Mouse (Mus musculus): ENCODE results near the gene Il2rb.

Il2rb gene

GRCm38 (mm10) chr15:78520112-78520715 is 25.1 kb upstream of the Il2rb start:
- no peak for DNase-seq (ENCODE audit: low spot score)

DNA sequence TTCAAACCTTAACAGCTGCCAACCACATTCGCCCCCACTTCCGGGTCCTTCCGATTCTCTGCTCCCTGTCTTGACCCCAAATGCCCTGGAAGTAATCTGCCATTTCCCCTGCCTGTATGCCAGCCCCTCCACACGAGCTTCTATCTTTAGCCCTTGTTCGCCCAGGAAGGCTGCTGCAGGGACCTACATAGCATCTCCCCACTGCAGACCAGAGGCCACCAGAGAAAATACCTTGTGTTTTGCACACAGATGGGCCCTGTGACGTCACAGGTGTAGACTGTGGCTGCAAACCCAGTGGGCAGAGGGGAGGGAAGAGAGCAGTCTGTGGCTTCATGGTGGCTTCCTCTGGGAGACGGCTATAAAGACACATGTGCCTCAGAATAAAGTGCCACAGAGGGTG is 23.1 kb upstream of the Il2rb start:
- no peak for DNase-seq (ENCODE audit: low spot score)

- DNase-seq (ENCODE audit: low spot score): no peak
Observed at GRCm38 (mm10) chr15:78515759-78516158, 20.7 kb upstream of the Il2rb start.

DNA sequence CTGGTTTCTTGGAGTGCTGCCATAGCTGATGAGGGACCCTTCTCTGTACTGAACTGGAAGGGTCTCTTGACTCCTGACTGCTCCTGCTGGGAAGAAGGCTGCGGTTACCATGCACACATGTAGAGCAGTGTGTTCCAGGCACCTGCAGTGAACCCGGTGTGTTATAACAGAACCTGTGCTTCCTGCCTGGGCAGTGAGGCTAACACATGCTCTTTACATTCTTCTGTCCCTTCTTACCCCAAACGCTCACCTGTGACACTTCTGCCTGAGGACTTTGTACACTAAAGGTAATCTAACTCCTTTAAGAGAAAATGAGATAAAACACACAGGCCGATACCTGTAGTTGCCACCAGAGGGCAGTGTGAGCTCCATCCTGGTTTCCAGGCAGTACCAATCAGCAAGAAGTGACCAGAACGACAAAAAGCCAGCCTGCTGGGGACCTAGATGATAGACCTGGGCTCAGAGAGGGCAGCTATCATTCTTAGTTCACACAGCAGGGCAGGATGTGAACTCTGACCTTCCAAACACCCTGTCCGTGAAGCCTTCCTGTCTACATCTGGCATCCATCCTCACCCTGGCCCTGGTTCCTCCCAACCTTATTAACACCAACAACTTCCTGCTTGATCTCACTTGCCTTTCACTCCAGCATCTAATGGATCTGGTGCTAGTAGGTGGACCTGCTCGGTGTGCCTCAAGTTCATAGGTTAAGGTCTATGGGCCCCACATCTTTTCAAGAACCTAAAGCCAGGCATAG is 19.5 kb upstream of the Il2rb start:
- DNase-seq (ENCODE audit: low spot score): peak; percentile 79

- no peak for DNase-seq (ENCODE audit: low spot score)
Observed at GRCm38 (mm10) chr15:78513019-78513418, 17.9 kb upstream of the Il2rb start.

DNA sequence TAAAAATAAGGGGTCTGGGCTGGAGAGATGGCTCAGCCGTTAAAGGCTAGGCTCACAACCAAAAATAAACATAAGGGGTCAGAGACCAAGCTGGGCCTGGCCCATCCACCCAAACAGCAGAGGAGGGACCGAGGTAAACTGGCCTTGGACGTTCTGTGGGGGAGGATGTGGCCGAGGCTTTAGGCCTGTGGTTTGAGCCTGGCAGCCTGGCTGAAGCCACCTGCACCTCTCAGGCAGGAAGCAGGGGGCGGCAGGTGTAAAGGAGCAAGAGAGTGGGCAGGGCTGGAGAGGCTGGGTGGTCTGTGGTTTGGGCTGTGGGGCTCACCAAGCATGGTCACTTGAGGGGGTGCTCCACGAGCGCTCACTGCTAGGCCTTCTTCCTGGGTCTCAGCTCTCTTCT is 16.9 kb upstream of the Il2rb start:
- no peak for DNase-seq (ENCODE audit: low spot score)

DNA sequence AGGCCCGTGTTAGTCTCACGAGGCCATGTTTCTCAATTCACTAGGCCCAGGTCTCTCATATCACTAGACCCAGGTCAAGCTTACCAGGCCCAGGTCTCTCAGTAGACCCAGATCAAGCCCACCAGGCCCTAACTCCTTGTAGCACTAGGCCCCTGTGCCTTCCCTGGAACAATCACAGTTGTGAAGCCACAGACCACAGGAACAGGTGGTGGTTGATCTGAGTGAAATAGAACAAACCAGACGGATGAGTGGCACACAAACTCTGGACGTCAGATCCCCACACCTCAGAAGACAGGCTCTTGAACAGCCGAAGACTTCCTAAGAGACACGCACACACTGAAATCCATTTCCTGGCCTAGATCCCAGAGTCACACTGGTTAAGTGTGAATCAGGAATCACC is 15.7 kb upstream of the Il2rb start:
- DNase-seq (ENCODE audit: low spot score): no peak

DNA sequence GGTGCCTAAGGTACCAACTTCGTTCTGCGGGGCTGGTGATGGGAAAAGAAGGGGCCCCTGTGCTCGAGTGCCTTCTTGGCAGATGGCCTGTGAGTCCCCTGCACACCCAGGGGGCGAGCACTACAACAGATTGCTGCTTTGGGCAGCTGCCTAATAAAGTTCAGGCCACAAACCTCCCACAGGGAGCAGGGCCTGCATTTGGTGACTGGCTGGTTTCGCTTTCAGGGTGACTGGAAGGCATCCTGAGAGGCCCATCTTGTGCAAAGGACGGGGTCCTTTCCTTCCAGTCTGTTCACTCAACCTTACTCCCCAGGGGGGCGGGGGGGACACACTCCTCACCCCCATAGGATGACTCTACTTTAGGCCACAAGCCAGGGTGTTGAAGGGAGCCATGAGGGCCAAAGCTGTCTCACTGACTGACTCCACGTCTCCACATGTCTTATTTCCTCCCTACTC is 15.1 kb upstream of the Il2rb start:
- no peak for DNase-seq (ENCODE audit: low spot score)

GRCm38 (mm10) chr15:78509297-78509899 is 14.3 kb upstream of the Il2rb start:
- no peak for DNase-seq (ENCODE audit: low spot score)

DNA sequence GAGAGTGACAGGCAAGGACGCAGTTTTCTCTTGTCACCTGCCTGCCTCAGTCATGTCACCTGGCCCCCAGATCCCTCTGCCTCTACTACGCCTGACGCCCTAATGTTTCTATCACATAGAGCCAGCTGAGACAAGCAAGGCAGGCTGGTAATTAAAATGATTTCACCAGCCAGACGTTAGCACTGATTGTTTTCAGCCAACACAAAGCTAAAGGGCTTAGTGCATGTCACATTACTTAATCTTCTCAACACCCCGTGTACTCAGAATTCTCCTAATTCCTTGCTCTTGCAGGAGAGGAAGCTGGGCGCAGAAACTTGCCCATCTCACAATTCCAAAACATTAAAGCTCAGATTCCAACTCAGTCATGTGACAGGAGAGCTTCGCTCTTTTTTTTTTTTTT is 13.4 kb upstream of the Il2rb start:
- no peak for DNase-seq (ENCODE audit: low spot score)

- no peak for DNase-seq (ENCODE audit: low spot score)
Observed at GRCm38 (mm10) chr15:78505541-78505940, 10.5 kb upstream of the Il2rb start.

DNA sequence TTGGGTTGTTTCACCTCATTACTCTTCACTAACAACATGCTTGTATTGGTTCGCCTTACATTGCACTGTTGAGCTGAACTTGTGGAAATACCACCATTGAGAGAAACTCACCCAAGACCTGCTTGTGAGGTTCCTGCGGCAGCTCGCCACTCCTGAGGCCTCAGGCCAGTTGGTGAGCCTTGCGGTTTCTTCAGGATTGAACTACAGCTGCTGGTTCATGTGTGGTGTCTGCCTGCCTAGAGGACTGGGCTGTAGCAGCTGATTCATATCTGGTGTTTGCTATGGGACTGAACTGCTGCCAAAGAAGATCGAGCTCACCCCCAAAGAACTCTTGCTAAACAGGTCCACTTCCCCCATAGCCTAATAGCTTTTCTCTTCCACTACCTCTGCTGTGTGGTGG is 9.7 kb upstream of the Il2rb start:
- no peak for DNase-seq (ENCODE audit: low spot score)

GRCm38 (mm10) chr15:78504013-78504412 is 8.9 kb upstream of the Il2rb start:
- no peak for DNase-seq (ENCODE audit: low spot score)

DNA sequence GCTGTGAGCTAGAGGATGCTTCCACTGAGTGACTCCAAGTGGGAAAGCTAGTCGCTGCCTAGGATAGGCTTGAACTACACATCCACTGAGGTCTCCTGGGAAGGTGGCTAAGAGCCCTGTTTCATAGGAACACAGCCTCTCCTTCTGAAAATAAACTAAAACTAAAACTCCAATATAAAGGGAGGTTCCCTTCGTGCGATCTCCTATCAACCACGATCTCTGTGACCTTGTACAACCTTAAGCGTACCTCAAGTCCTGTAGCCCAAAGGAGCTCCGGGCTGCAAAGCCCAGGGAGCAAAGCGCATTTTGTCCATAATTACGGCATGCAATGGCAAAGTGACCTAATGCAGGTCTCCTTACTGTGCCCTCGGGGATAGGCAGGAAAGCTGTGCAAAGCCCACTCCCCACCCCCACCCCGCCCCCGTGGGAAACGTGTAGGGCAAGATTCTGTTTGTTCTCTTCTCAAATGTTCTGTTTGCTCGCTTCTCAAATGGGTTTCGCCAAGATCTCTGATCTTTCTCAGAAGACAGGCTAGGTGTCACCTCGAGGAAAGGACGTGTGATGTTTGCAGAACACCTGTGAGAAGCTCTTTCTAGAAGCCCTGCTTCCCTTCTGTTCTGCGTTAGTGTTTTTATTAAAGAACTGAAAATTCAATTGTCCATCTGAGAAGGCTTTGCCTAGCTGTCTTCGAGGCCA is 7.5 kb upstream of the Il2rb start:
- no peak for DNase-seq (ENCODE audit: low spot score)

- DNase-seq (ENCODE audit: low spot score): no peak
Observed at GRCm38 (mm10) chr15:78493401-78494010, 1.6 kb downstream of the Il2rb start.

GRCm38 (mm10) chr15:78491301-78491700 is 3.8 kb downstream of the Il2rb start:
- no peak for DNase-seq (ENCODE audit: low spot score)

DNA sequence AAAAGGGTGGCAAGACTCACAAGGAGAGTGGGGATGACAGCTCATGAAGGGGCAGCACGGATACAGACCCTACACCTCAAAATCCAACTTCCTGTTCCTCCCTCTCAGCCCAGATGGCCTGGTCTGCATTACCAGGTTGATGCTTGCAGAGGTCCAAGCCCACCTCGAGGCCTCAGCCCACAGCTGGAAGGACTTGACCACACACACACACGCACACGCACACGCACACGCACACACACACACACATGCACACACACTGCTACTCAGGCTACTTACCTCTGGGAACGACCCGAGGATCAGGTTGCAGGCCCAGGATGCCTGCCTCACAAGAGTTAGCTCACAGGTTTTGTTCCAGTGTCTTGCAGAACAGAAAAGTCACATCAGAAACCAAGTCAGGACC is 5.2 kb downstream of the Il2rb start:
- no peak for DNase-seq (ENCODE audit: low spot score)

GRCm38 (mm10) chr15:78489248-78489647 is 5.8 kb downstream of the Il2rb start:
- DNase-seq (ENCODE audit: low spot score): no peak

DNA sequence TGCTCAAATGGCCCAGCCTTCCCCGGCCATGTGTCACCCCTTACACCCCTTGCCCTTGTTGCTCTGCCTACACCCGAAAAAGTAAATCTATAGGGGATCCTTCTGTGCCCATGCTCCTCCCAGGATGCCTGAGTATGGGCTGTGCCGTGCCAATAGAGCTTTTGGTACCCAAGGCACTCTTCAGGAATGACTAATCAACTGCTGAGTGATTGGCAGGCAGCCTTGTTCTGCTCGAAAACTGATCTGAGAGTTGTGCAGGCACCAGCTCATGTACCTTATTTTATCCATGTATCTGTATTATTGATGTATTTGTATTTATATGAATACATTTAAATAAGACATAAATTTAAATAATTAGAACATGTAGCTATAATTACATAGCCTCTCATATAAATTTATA is 8.0 kb downstream of the Il2rb start:
- no peak for DNase-seq (ENCODE audit: low spot score)

DNA sequence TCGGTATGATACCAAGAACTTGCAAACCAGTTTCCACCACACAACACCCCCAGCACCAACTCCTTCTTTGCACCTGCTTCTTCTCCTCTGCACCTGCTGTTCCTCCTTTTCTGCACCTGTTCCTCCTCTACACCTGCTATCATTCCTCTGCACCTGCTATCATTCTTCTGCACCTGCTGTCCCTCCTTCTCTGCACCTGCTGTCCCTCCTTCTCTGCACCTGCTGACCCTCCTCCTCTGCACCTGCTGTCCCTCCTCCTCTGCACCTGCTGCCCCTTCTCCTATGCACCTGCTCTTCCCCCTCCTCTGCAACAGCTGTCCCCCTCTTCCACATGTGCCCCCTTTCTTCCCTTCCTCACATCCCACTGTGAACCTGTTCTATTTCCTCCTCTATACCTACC is 8.5 kb downstream of the Il2rb start:
- no peak for DNase-seq (ENCODE audit: low spot score)

DNA sequence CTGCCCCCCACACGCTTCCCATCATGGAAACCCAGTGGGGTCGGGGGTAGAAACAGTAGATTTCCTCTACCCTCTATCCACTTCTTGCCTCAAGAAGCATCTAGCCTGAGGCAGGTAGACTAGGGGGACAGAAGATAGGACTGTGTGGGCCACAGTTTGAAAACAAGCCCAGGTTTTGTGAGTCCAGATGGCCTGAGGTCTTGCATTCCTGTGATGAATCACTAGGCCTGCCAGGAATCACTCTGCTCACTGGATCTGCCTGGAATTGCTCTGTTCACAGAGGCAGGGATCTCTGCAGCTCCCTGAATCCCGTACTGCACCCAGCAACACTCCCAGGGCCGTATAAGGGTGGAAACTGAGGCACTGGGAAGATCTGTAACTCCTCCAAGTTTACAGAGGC is 11.8 kb downstream of the Il2rb start:
- DNase-seq (ENCODE audit: low spot score): no peak

DNA sequence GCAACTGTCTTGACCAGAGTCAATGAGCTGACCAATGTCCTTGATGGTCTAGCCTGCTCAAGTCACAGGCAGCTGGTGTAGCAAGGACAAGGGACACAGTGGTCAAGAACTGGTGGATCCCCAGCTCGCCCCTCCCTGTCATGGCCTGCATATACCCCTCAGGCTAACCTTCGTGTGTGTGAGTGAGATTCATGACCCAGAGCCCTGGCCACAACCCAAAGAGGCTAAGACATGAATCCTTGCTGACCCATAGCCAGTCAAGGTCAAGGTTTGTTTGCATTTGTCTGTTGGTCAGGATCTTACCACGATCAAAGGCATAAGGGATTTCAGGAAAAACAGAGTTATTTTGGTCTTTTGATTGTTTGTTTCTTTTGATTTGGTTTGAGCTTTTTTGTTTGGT is 12.6 kb downstream of the Il2rb start:
- DNase-seq (ENCODE audit: low spot score): no peak
